Mouse (Mus musculus) kidney, adult 18-20 months (tissue): ENCODE results near the gene F2rl1.
"Not testable (repeated sequence)": the region's sequence is repeated elsewhere in the genome, so short reads cannot be mapped to it uniquely, and the experiment has no call there.

Experiments used
- DNase-seq: peaks from one replicate; pipeline ENCODE4 v3.0.0; 2021

F2rl1 gene

GRCm38 (mm10) chr13:95533121-95533520 lies 8.1 kb upstream of the F2rl1 start:
- DNase-seq = not testable (repeated sequence)

GRCm38 (mm10) chr13:95531273-95532045 lies 6.4 kb upstream of the F2rl1 start:
- peak; percentile 47 for DNase-seq

- DNase-seq = no peak
Observed at GRCm38 (mm10) chr13:95529246-95529645, 4.2 kb upstream of the F2rl1 start.

GRCm38 (mm10) chr13:95524424-95524673 lies 678 bp downstream of the F2rl1 start:
- DNase-seq = no peak

GRCm38 (mm10) chr13:95523659-95524423 lies 1.2 kb downstream of the F2rl1 start:
- peak; percentile 86 for DNase-seq

- peak; percentile 21 for DNase-seq
Observed at GRCm38 (mm10) chr13:95522176-95522575, 2.9 kb downstream of the F2rl1 start.

GRCm38 (mm10) chr13:95521029-95521428 lies 4.0 kb downstream of the F2rl1 start:
- no peak for DNase-seq

GRCm38 (mm10) chr13:95514756-95515155 lies 10.3 kb downstream of the F2rl1 start:
- DNase-seq = no peak

- DNase-seq = no peak
Observed at GRCm38 (mm10) chr13:95510054-95510453, 15.0 kb downstream of the F2rl1 start.

- no peak for DNase-seq
Observed at GRCm38 (mm10) chr13:95503279-95503917, 21.6 kb downstream of the F2rl1 start.

GRCm38 (mm10) chr13:95496601-95497000 lies 28.4 kb downstream of the F2rl1 start:
- DNase-seq = no peak

- no peak for DNase-seq
Observed at GRCm38 (mm10) chr13:95494812-95495211, 30.2 kb downstream of the F2rl1 start.

- no peak for DNase-seq
Observed at GRCm38 (mm10) chr13:95493296-95493695, 31.7 kb downstream of the F2rl1 start.

GRCm38 (mm10) chr13:95491327-95491726 lies 33.7 kb downstream of the F2rl1 start:
- peak; percentile 11 for DNase-seq

GRCm38 (mm10) chr13:95484664-95485063 lies 40.4 kb downstream of the F2rl1 start:
- DNase-seq = no peak

GRCm38 (mm10) chr13:95481428-95481827 lies 43.6 kb downstream of the F2rl1 start:
- DNase-seq = peak; percentile 84

GRCm38 (mm10) chr13:95478671-95479413 lies 46.2 kb downstream of the F2rl1 start, which contains the start of gene S100z:
Gene S100z (minus strand): TSS chr13:95478721.
- no peak for DNase-seq

- no peak for DNase-seq
Observed at GRCm38 (mm10) chr13:95477173-95477572, 47.9 kb downstream of the F2rl1 start.

- DNase-seq = no peak
Observed at GRCm38 (mm10) chr13:95475124-95475523, 49.9 kb downstream of the F2rl1 start.

GRCm38 (mm10) chr13:95474294-95474693 lies 50.7 kb downstream of the F2rl1 start:
- DNase-seq = no peak

- DNase-seq = no peak
Observed at GRCm38 (mm10) chr13:95470970-95471369, 54.1 kb downstream of the F2rl1 start.
